ENCODE assay signal across 22 mouse cellular contexts in the genomic region with DNA sequence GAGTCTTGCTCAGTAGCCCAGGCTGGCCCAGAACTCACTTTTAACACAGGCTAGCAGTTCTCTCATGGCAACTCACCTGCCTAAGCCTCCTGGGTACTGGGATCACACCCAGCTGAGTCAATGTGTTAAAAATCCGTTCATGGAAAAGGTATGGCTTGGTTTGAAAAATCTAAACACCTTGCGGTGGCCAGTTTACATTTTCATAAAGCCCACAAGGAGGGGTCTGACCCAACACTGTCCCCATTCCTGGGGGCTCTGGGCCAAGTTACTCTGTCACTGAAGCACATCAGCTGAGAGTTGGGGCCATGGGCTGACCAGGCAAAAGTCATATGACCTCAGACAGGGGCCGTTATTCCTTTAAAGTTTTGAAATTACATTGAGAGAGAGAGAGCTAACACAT. TPM values are rescaled to one million over a fixed set of nuclear protein-coding genes. Genes with fewer than 3 reads are reported as not detected.
DNase-seq lines count a peak whose midpoint lies in the region; ATAC-seq and TF ChIP-seq lines count a peak whose summit lies in the region.
"Had no signal": no experiment of that assay in that cellular context is flagged by ENCODE, and none has a peak within 500 bp of the region (broad histone marks: within the 10 kb centered on the region; RNA-seq: fewer than 3 reads in every experiment).

No protein-coding gene starts in this region.

- TF ChIP-seq CTCF in heart, adult 2 months (IDR thresholded peaks at IDR 0.05): no peak
- no peak for TF ChIP-seq CTCF in cortical plate, adult 2 months (IDR thresholded peaks at IDR 0.05; ENCODE audit: extremely low read depth, insufficient read depth, low read length)

- intact Hi-C loops in heart, adult 2 months (cut with DNase I): no loop called here

- WGBS in heart, adult 2 months: 93% methylated on average over 3 of the region's 3 CpGs
- 74% methylated on average over 3 of the region's 3 CpGs for WGBS in embryonic facial prominence, embryonic 13.5 days

- no peaks in the 10 kb centered on the region for H3K9me3 ChIP-seq in embryonic facial prominence, embryonic 13.5 days
- H3K9me3 ChIP-seq: G1E; hindbrain, embryonic 13.5 days; lung, embryonic 15.5 days had no signal

- no peak overlapping the region for H3K4me2 ChIP-seq in embryonic facial prominence, embryonic 13.5 days
- H3K4me2 ChIP-seq: hindbrain, embryonic 13.5 days; limb, embryonic 13.5 days; liver, embryonic 11.5 days; lung, embryonic 15.5 days; midbrain, embryonic 11.5 days had no signal

- no peaks in the 10 kb centered on the region; the same call in 1 of the 2 replicates for H3K36me3 ChIP-seq in heart, adult 2 months (ENCODE audit: control insufficient read depth, insufficient read depth, low read length)
- H3K36me3 ChIP-seq in embryonic facial prominence, embryonic 13.5 days: no peaks in the 10 kb centered on the region
- H3K36me3 ChIP-seq: G1E; hindbrain, embryonic 13.5 days; limb, embryonic 13.5 days; lung, embryonic 15.5 days had no signal

- no peak for TF ChIP-seq POLR2A in heart, adult 2 months (IDR thresholded peaks at IDR 0.05; ENCODE audit: insufficient read depth, low read depth, low read length)
- TF ChIP-seq POLR2A in cortical plate, adult 2 months (IDR thresholded peaks at IDR 0.05; ENCODE audit: extremely low read depth, insufficient read depth, low read length): no peak

- H3K4me3 ChIP-seq in heart, adult 2 months: no peak overlapping the region
- H3K4me3 ChIP-seq in cortical plate, adult 2 months (ENCODE audit: insufficient read depth, low read length): no peak overlapping the region
- no peak overlapping the region for H3K4me3 ChIP-seq in embryonic facial prominence, embryonic 13.5 days
- H3K4me3 ChIP-seq: hindbrain, embryonic 13.5 days; limb, embryonic 13.5 days; lung, embryonic 15.5 days had no signal

- peak overlapping the region; percentile 57 for H3K27ac ChIP-seq in heart, adult 2 months
- 0 out of 2 replicates have a peak overlapping the region, but pooled peaks have one; percentile 86 for H3K27ac ChIP-seq in cortical plate, adult 2 months (ENCODE audit: insufficient read depth, low read length)
- H3K27ac ChIP-seq in embryonic facial prominence, embryonic 13.5 days: peak overlapping the region; percentile 86
- H3K27ac ChIP-seq: kidney, postnatal 0 days; limb, embryonic 13.5 days had no signal

- no peaks in the 10 kb centered on the region for H3K79me2 ChIP-seq in heart, adult 2 months (replicated peaks; ENCODE audit: control insufficient read depth, insufficient read depth, low read length)

- peaks cover 8% of the 10 kb centered on the region for H3K4me1 ChIP-seq in heart, adult 2 months (ENCODE audit: control insufficient read depth, insufficient read depth, low read length)
- H3K4me1 ChIP-seq in cortical plate, adult 2 months (ENCODE audit: control insufficient read depth, insufficient read depth, low read length): peaks cover 4% of the 10 kb centered on the region
- H3K4me1 ChIP-seq in embryonic facial prominence, embryonic 13.5 days: peaks cover 37% of the 10 kb centered on the region

- no peak overlapping the region for H3K9ac ChIP-seq in heart, adult 2 months (ENCODE audit: low read depth, low read length)
- H3K9ac ChIP-seq in embryonic facial prominence, embryonic 13.5 days: no peak overlapping the region
- H3K9ac ChIP-seq: forebrain, postnatal 0 days; limb, embryonic 13.5 days; lung, embryonic 15.5 days had no signal

- no peaks in the 10 kb centered on the region for H3K27me3 ChIP-seq in heart, adult 2 months (ENCODE audit: control insufficient read depth, insufficient read depth, low read length)
- no peaks in the 10 kb centered on the region for H3K27me3 ChIP-seq in embryonic facial prominence, embryonic 13.5 days
- H3K27me3 ChIP-seq: limb, embryonic 13.5 days; lung, embryonic 15.5 days had no signal

- TF ChIP-seq EP300 in heart, adult 2 months (IDR thresholded peaks at IDR 0.05; ENCODE audit: insufficient read depth, low read depth, low read length): no peak

- no peak for ATAC-seq in embryonic facial prominence, embryonic 13.5 days (ENCODE audit: insufficient number of reproducible peaks, insufficient read depth, low FRiP score, low TSS enrichment, low read depth)
- ATAC-seq: intestine, embryonic 16.5 days had no signal

- peak; percentile 50 for DNase-seq in cerebellum, adult 9-11 months
- no peak for DNase-seq in cerebellum, postnatal 14 days
- DNase-seq in heart, adult 2 months: no peak
- DNase-seq in heart, postnatal 4 days: no peak
- DNase-seq in frontal cortex, postnatal 36 days (ENCODE audit: low spot score in 2 of 2): no peak
- no peak for DNase-seq in thymus, postnatal 36 days
- DNase-seq: adrenal gland, adult 8-10 months; forebrain, postnatal 0 days; kidney, adult 8-10 months; retina, postnatal 1 day; thymus, adult 18-20 months; thymus, postnatal 25 days had no signal

RNA-seq across cellular contexts. Expression of a gene that starts 17.6 kb away (rescaled TPM):
- total RNA-seq in heart, adult 2 months (2021): 10 to 100 TPM; 37.4 to 39.3 TPM
- polyA plus RNA-seq in heart, adult 2 months (2012; rRNA removed): 21.9 and 29.1 TPM in 2 replicates
- total RNA-seq in heart, postnatal 4 days (2021): 10 to 100 TPM; 19.7 to 22.4 TPM
- polyA plus RNA-seq in cortical plate, adult 2 months (2012; rRNA removed): 35.1 and 37.1 TPM in 2 replicates
- 5.5 and 7.7 TPM in 2 replicates for polyA plus RNA-seq in embryonic facial prominence, embryonic 13.5 days (2015; fragmentation: Nextera tagmentation; extraction: Ambion mirVana)
